Mouse (Mus musculus): ENCODE measurements around the gene Gpr156. TPM values are rescaled to one million over a fixed set of nuclear protein-coding genes. Genes with fewer than 3 reads are reported as not detected.

Gpr156 gene
- polyA plus RNA-seq, 1 experiment from 2014 or later, result not detected

- Histone ChIP-seq H3K4me1 (replicated peaks) (peaks cover 8% of the 10 kb centered on the region), H3K9ac (no peak overlapping the region), H3K9me3 (replicated peaks) (no peaks in the 10 kb centered on the region), H3K4me3 (replicated peaks) (no peak overlapping the region), H3K27ac (replicated peaks) (no peak overlapping the region), H3K27me3 (no peaks in the 10 kb centered on the region), H3K4me2 (no peak overlapping the region), H3K36me3 (replicated peaks) (peaks cover 44% of the 10 kb centered on the region)
- 49% methylated on average over 2 of the region's 2 CpGs for WGBS (ENCODE audit: insufficient replicate concordance)
- no peak for ATAC-seq (ENCODE audit: insufficient read depth)
These were observed 35.1 kb upstream of the Gpr156 start for GRCm38 (mm10) chr16:37881168-37881567.

- no peak overlapping the region for H3K9ac ChIP-seq
- WGBS (ENCODE audit: insufficient replicate concordance), result 71% methylated on average over 3 of the region's 3 CpGs
- H3K4me3 ChIP-seq (replicated peaks), result no peak overlapping the region
- no peaks in the 10 kb centered on the region for H3K27me3 ChIP-seq
- no peak for ATAC-seq (ENCODE audit: insufficient read depth)
- H3K36me3 ChIP-seq (replicated peaks), result peaks cover 3% of the 10 kb centered on the region; the same call in 1 of the 2 replicates
- H3K27ac ChIP-seq (replicated peaks), result no peak overlapping the region
- no peak overlapping the region for H3K4me2 ChIP-seq
- H3K4me1 ChIP-seq (replicated peaks), result peaks cover 3% of the 10 kb centered on the region; the same call in 1 of the 2 replicates
- no peaks in the 10 kb centered on the region for H3K9me3 ChIP-seq (replicated peaks)
These were observed 27.3 kb upstream of the Gpr156 start for GRCm38 (mm10) chr16:37888986-37889385.

GRCm38 (mm10) chr16:37892667-37893066 lies 23.6 kb upstream of the Gpr156 start:
- Histone ChIP-seq H3K4me2 (no peak overlapping the region), H3K9ac (no peak overlapping the region), H3K36me3 (replicated peaks) (no peaks in the 10 kb centered on the region), H3K27me3 (no peaks in the 10 kb centered on the region), H3K4me3 (replicated peaks) (no peak overlapping the region), H3K9me3 (replicated peaks) (no peaks in the 10 kb centered on the region), H3K4me1 (replicated peaks) (peaks cover 8% of the 10 kb centered on the region; the same call in 1 of the 2 replicates), H3K27ac (replicated peaks) (no peak overlapping the region)
- no peak for ATAC-seq (ENCODE audit: insufficient read depth)
- 64% methylated on average over 2 of the region's 2 CpGs for WGBS (ENCODE audit: insufficient replicate concordance)

GRCm38 (mm10) chr16:37893381-37893780 lies 22.9 kb upstream of the Gpr156 start:
- Histone ChIP-seq H3K36me3 (replicated peaks) (no peaks in the 10 kb centered on the region), H3K4me1 (replicated peaks) (peaks cover 8% of the 10 kb centered on the region; the same call in 1 of the 2 replicates), H3K9me3 (replicated peaks) (no peaks in the 10 kb centered on the region), H3K27ac (replicated peaks) (no peak overlapping the region), H3K27me3 (no peaks in the 10 kb centered on the region), H3K4me3 (replicated peaks) (no peak overlapping the region), H3K4me2 (no peak overlapping the region), H3K9ac (no peak overlapping the region)
- 48% methylated on average over 6 of the region's 6 CpGs for WGBS (ENCODE audit: insufficient replicate concordance)
- no peak for ATAC-seq (ENCODE audit: insufficient read depth)

GRCm38 (mm10) chr16:37893942-37894341 lies 22.4 kb upstream of the Gpr156 start:
- H3K4me1 ChIP-seq (replicated peaks), result peaks cover 7% of the 10 kb centered on the region; the same call in 1 of the 2 replicates
- H3K27ac ChIP-seq (replicated peaks), result no peak overlapping the region
- H3K9ac ChIP-seq, result no peak overlapping the region
- H3K27me3 ChIP-seq, result no peaks in the 10 kb centered on the region
- 50% methylated on average over 2 of the region's 2 CpGs for WGBS (ENCODE audit: insufficient replicate concordance)
- H3K4me2 ChIP-seq, result no peak overlapping the region
- ATAC-seq (ENCODE audit: insufficient read depth), result 0 out of 2 replicates have a peak, but pooled peaks have one; percentile 34
- no peak overlapping the region for H3K4me3 ChIP-seq (replicated peaks)
- H3K9me3 ChIP-seq (replicated peaks), result no peaks in the 10 kb centered on the region
- no peaks in the 10 kb centered on the region for H3K36me3 ChIP-seq (replicated peaks)

GRCm38 (mm10) chr16:37898790-37899189 lies 17.5 kb upstream of the Gpr156 start:
- 67% methylated on average over 5 of the region's 5 CpGs for WGBS (ENCODE audit: insufficient replicate concordance)
- H3K27ac ChIP-seq (replicated peaks), result no peak overlapping the region
- peaks cover 5% of the 10 kb centered on the region; the same call in 1 of the 2 replicates for H3K4me1 ChIP-seq (replicated peaks)
- H3K4me3 ChIP-seq (replicated peaks), result no peak overlapping the region
- H3K36me3 ChIP-seq (replicated peaks), result no peaks in the 10 kb centered on the region
- no peak for ATAC-seq (ENCODE audit: insufficient read depth)
- no peaks in the 10 kb centered on the region for H3K9me3 ChIP-seq (replicated peaks)
- H3K9ac ChIP-seq, result no peak overlapping the region
- no peaks in the 10 kb centered on the region for H3K27me3 ChIP-seq
- H3K4me2 ChIP-seq, result no peak overlapping the region

GRCm38 (mm10) chr16:37899357-37899756 lies 16.9 kb upstream of the Gpr156 start:
- H3K36me3 ChIP-seq (replicated peaks), result no peaks in the 10 kb centered on the region
- no peaks in the 10 kb centered on the region for H3K27me3 ChIP-seq
- H3K4me1 ChIP-seq (replicated peaks), result peaks cover 5% of the 10 kb centered on the region; the same call in 1 of the 2 replicates
- no peak overlapping the region for H3K4me2 ChIP-seq
- no peak overlapping the region for H3K9ac ChIP-seq
- ATAC-seq (ENCODE audit: insufficient read depth), result no peak
- H3K9me3 ChIP-seq (replicated peaks), result no peaks in the 10 kb centered on the region
- H3K4me3 ChIP-seq (replicated peaks), result no peak overlapping the region
- H3K27ac ChIP-seq (replicated peaks), result no peak overlapping the region
- WGBS (ENCODE audit: insufficient replicate concordance), result 69% methylated on average over 2 of the region's 2 CpGs

- ATAC-seq (ENCODE audit: insufficient read depth), result no peak
- Histone ChIP-seq H3K27me3 (no peaks in the 10 kb centered on the region), H3K4me3 (replicated peaks) (no peak overlapping the region), H3K4me2 (no peak overlapping the region), H3K4me1 (replicated peaks) (no peaks in the 10 kb centered on the region), H3K27ac (replicated peaks) (no peak overlapping the region), H3K36me3 (replicated peaks) (no peaks in the 10 kb centered on the region), H3K9me3 (replicated peaks) (no peaks in the 10 kb centered on the region), H3K9ac (no peak overlapping the region)
- 50% methylated on average over 11 of the region's 11 CpGs for WGBS (ENCODE audit: insufficient replicate concordance)
These were observed 15.0 kb upstream of the Gpr156 start for GRCm38 (mm10) chr16:37901318-37901717.

- H3K36me3 ChIP-seq (replicated peaks), result no peaks in the 10 kb centered on the region
- no peak for ATAC-seq (ENCODE audit: insufficient read depth)
- H3K27me3 ChIP-seq, result no peaks in the 10 kb centered on the region
- H3K9me3 ChIP-seq (replicated peaks), result no peaks in the 10 kb centered on the region
- no peaks in the 10 kb centered on the region for H3K4me1 ChIP-seq (replicated peaks)
- 81% methylated on average over 3 of the region's 3 CpGs for WGBS (ENCODE audit: insufficient replicate concordance)
- no peak overlapping the region for H3K27ac ChIP-seq (replicated peaks)
- no peak overlapping the region for H3K9ac ChIP-seq
- no peak overlapping the region for H3K4me2 ChIP-seq
- no peak overlapping the region for H3K4me3 ChIP-seq (replicated peaks)
These were observed 9.8 kb upstream of the Gpr156 start for GRCm38 (mm10) chr16:37906456-37906855.

- Histone ChIP-seq H3K9me3 (replicated peaks) (no peaks in the 10 kb centered on the region), H3K27me3 (peaks cover 20% of the 10 kb centered on the region), H3K4me3 (replicated peaks) (no peak overlapping the region), H3K4me2 (no peak overlapping the region), H3K4me1 (replicated peaks) (no peaks in the 10 kb centered on the region), H3K27ac (replicated peaks) (no peak overlapping the region), H3K36me3 (replicated peaks) (no peaks in the 10 kb centered on the region), H3K9ac (no peak overlapping the region)
- no peak for ATAC-seq (ENCODE audit: insufficient read depth)
- WGBS (ENCODE audit: insufficient replicate concordance), result 62% methylated on average over 1 of the region's 1 CpGs
These were observed 5.2 kb upstream of the Gpr156 start for GRCm38 (mm10) chr16:37911086-37911485.

- Histone ChIP-seq H3K4me1 (replicated peaks) (no peaks in the 10 kb centered on the region), H3K4me3 (replicated peaks) (no peak overlapping the region), H3K36me3 (replicated peaks) (no peaks in the 10 kb centered on the region), H3K9ac (no peak overlapping the region), H3K27ac (replicated peaks) (no peak overlapping the region), H3K27me3 (peaks cover 38% of the 10 kb centered on the region), H3K9me3 (replicated peaks) (no peaks in the 10 kb centered on the region), H3K4me2 (peak overlapping the region; percentile 59; the same call in 1 of the 2 replicates)
- WGBS (ENCODE audit: insufficient replicate concordance), result 28% methylated on average over 7 of the region's 7 CpGs
- ATAC-seq (ENCODE audit: insufficient read depth), result no peak
These were observed 514 bp downstream of the Gpr156 start for GRCm38 (mm10) chr16:37916818-37917201.

- no peak overlapping the region for H3K9ac ChIP-seq
- no peak for ATAC-seq (ENCODE audit: insufficient read depth)
- WGBS (ENCODE audit: insufficient replicate concordance), result 76% methylated on average over 6 of the region's 6 CpGs
- no peak overlapping the region for H3K4me3 ChIP-seq (replicated peaks)
- H3K36me3 ChIP-seq (replicated peaks), result no peaks in the 10 kb centered on the region
- no peaks in the 10 kb centered on the region for H3K4me1 ChIP-seq (replicated peaks)
- no peak overlapping the region for H3K4me2 ChIP-seq
- no peak overlapping the region for H3K27ac ChIP-seq (replicated peaks)
- H3K9me3 ChIP-seq (replicated peaks), result no peaks in the 10 kb centered on the region
- H3K27me3 ChIP-seq, result peaks cover 38% of the 10 kb centered on the region
These were observed 2.7 kb downstream of the Gpr156 start for GRCm38 (mm10) chr16:37919000-37919399.
